ENCODE assay signal across 8 mouse cellular contexts in genomic region chr5:35073992-35074391, GRCm38 (mm10). TPM values are rescaled to one million over a fixed set of nuclear protein-coding genes. Genes with fewer than 3 reads are reported as not detected.
DNase-seq lines count a peak whose midpoint lies in the region; ATAC-seq and TF ChIP-seq lines count a peak whose summit lies in the region.

No protein-coding gene starts in this region.

- no peaks in the 10 kb centered on the region for H3K9me3 ChIP-seq in kidney, postnatal 0 days (replicated peaks; ENCODE audit: low read length)
- H3K9me3 ChIP-seq in liver, postnatal 0 days (ENCODE audit: low read length) = no peaks in the 10 kb centered on the region

- no peak for DNase-seq in kidney, postnatal 0 days (ENCODE audit: low spot score)
- no peak for DNase-seq in kidney, adult 9 months
- peak; percentile 85 for DNase-seq in adrenal gland, adult 8-10 months
- DNase-seq in cerebellum, postnatal 25 days = peak; percentile 72 to 79
- peak; percentile 54 to 59 for DNase-seq in heart, postnatal 14 days
- no peak for DNase-seq in liver, postnatal 0 days
- no peak for DNase-seq in thymus, postnatal 4 days
- DNase-seq in c-Kit-positive CD71-positive TER-119-positive erythroid progenitor cells, embryonic 14.5 days (ENCODE audit: low spot score) = no peak

- H3K4me2 ChIP-seq in kidney, postnatal 0 days (ENCODE audit: low read length) = no peak overlapping the region
- H3K4me2 ChIP-seq in liver, postnatal 0 days (ENCODE audit: low read depth, low read length) = no peak overlapping the region

- H3K4me3 ChIP-seq in kidney, postnatal 0 days (replicated peaks; ENCODE audit: low read depth, low read length) = no peak overlapping the region
- no peak overlapping the region for H3K4me3 ChIP-seq in liver, postnatal 0 days (ENCODE audit: low read depth, low read length)

- 69% methylated on average over 9 of the region's 9 CpGs for WGBS in kidney, postnatal 0 days
- 78% methylated on average over 9 of the region's 9 CpGs for WGBS in liver, postnatal 0 days (ENCODE audit: insufficient replicate concordance)

- intact Hi-C loops in heart, postnatal 14 days (cut with DNase I) = no loop called here

- H3K4me1 ChIP-seq in kidney, postnatal 0 days (replicated peaks; ENCODE audit: insufficient read depth, low read length) = no peaks in the 10 kb centered on the region
- H3K4me1 ChIP-seq in liver, postnatal 0 days (ENCODE audit: insufficient read depth) = no peaks in the 10 kb centered on the region

- 0 out of 2 replicates have a peak, but pooled peaks have one; percentile 29 for ATAC-seq in kidney, postnatal 0 days (replicated peaks; ENCODE audit: low FRiP score, low read depth)
- no peak for ATAC-seq in liver, postnatal 0 days

- H3K36me3 ChIP-seq in kidney, postnatal 0 days (ENCODE audit: insufficient read depth, low read length) = no peaks in the 10 kb centered on the region
- no peaks in the 10 kb centered on the region for H3K36me3 ChIP-seq in liver, postnatal 0 days (replicated peaks; ENCODE audit: insufficient read depth, low read length)

- no peak overlapping the region for H3K9ac ChIP-seq in kidney, postnatal 0 days (ENCODE audit: low read depth, low read length)
- no peak overlapping the region for H3K9ac ChIP-seq in liver, postnatal 0 days (replicated peaks)

- H3K27ac ChIP-seq in kidney, postnatal 0 days = no peak overlapping the region
- H3K27ac ChIP-seq in liver, postnatal 0 days (ENCODE audit: low read depth) = no peak overlapping the region

- H3K27me3 ChIP-seq in kidney, postnatal 0 days (ENCODE audit: insufficient read depth, low read length) = no peaks in the 10 kb centered on the region
- no peaks in the 10 kb centered on the region for H3K27me3 ChIP-seq in liver, postnatal 0 days (ENCODE audit: insufficient read depth, low read length)

- no peak for TF ChIP-seq CTCF in kidney, postnatal 0 days (IDR thresholded peaks at IDR 0.05; ENCODE audit: low read depth)
- no peak for TF ChIP-seq CTCF in liver, postnatal 0 days (IDR thresholded peaks at IDR 0.05; ENCODE audit: low read depth)

- TF ChIP-seq EP300 in liver, postnatal 0 days (IDR thresholded peaks at IDR 0.05; ENCODE audit: low read depth) = no peak

RNA-seq across cellular contexts. Expression of gene Dok7, which starts 17.4 kb away (rescaled TPM):
- polyA plus RNA-seq in kidney, postnatal 0 days (2015; fragmentation: Nextera tagmentation; extraction: Ambion mirVana) = 0.89 and 1.3 TPM in 2 replicates
- 10 to 100 TPM in 2 of 4 experiments, 1 to 10 TPM in 2; 4.5 to 25.5 (median 15.6) TPM for total RNA-seq in adrenal gland, adult 8-10 months (2022)
- total RNA-seq in heart, postnatal 14 days (2021) = 10 to 100 TPM; 36.3 to 38.1 TPM
- polyA plus RNA-seq in liver, postnatal 0 days (2015; fragmentation: Nextera tagmentation; extraction: Ambion mirVana) = 0.05 and 0.06 TPM in 2 replicates

RNA-seq across cellular contexts. Expression of gene Lrpap1, which starts 31.6 kb away (rescaled TPM):
- 265 and 288 TPM in 2 replicates for polyA plus RNA-seq in kidney, postnatal 0 days (2015; fragmentation: Nextera tagmentation; extraction: Ambion mirVana)
- total RNA-seq in adrenal gland, adult 8-10 months (2022) = 100 to 1,000 TPM in 2 of 4 experiments, 10 to 100 TPM in 2; 98.6 to 149 (median 115) TPM
- total RNA-seq in heart, postnatal 14 days (2021) = 10 to 100 TPM; 41.8 to 51.1 TPM
- 48.8 and 56.4 TPM in 2 replicates for polyA plus RNA-seq in liver, postnatal 0 days (2015; fragmentation: Nextera tagmentation; extraction: Ambion mirVana)

RNA-seq across cellular contexts. Expression of gene Hgfac, which starts 32.7 kb away (rescaled TPM):
- 4.1 and 5.2 TPM in 2 replicates for polyA plus RNA-seq in kidney, postnatal 0 days (2015; fragmentation: Nextera tagmentation; extraction: Ambion mirVana)
- total RNA-seq in adrenal gland, adult 8-10 months (2022) = 1 to 10 TPM in 1 of 4 experiments, under 1 TPM in 3; 0.30 to 1.7 (median 0.72) TPM
- total RNA-seq in heart, postnatal 14 days (2021) = 1 to 10 TPM in 1 of 2 experiments, under 1 TPM in 1; 0.98 to 1.1 TPM
- polyA plus RNA-seq in liver, postnatal 0 days (2015; fragmentation: Nextera tagmentation; extraction: Ambion mirVana) = 285 and 304 TPM in 2 replicates

Comparison
In these comparisons a context has a peak if more than half of its experiments do, and no peak if none do; other contexts are left out.
1. DNase-seq: peak in adrenal gland, adult 8-10 months (single experiment), cerebellum, postnatal 25 days (2 of 2) and heart, postnatal 14 days (2 of 2); none in kidney, postnatal 0 days (single experiment), kidney, adult 9 months (single experiment), liver, postnatal 0 days (single experiment), thymus, postnatal 4 days (single experiment) and c-Kit-positive CD71-positive TER-119-positive erythroid progenitor cells, embryonic 14.5 days (single experiment).